Mouse (Mus musculus) liver, postnatal 0 days (tissue): ENCODE results near the gene 1700020N01Rik. TPM values are rescaled to one million over a fixed set of nuclear protein-coding genes. Genes with fewer than 3 reads are reported as not detected.

Source experiments
- ATAC-seq: fragments of 200-750 bp; cut with Nextera tagmentation; 2 replicates; pipeline ENCODE4 v1.8.0; 2017; ENCODE audit warnings: mild to moderate bottlenecking, moderate library complexity
- DNase-seq: peaks from one replicate; pipeline ENCODE4 v3.0.0-alpha.2; 2016
- H3K27ac ChIP-seq: fragments of 300-500 bp; sonication (generic); 2 replicates; pipeline ENCODE4 v1.5.1; 2014; ENCODE audit warnings: antibody characterized with exemption, moderate library complexity, mild to moderate bottlenecking, low read depth
- H3K27me3 ChIP-seq: fragments of 300-500 bp; sonication (generic); 2 replicates; pipeline ENCODE4 v1.6.1; 2014; ENCODE audit warnings: low read length, control low read depth, mixed read lengths; ENCODE audit not compliant: insufficient read depth
- H3K36me3 ChIP-seq: fragments of 300-500 bp; sonication (generic); replicated peaks from 2 replicates; pipeline ENCODE4 v1.6.1; 2014; ENCODE audit warnings: mild to moderate bottlenecking, control low read depth, low read length, moderate library complexity, mixed read lengths; ENCODE audit not compliant: insufficient read depth
- H3K4me1 ChIP-seq: fragments of 300-500 bp; sonication (generic); 2 replicates; pipeline ENCODE4 v1.6.1; 2014; ENCODE audit warnings: antibody characterized with exemption, mild to moderate bottlenecking, control low read depth; ENCODE audit not compliant: insufficient read depth
- H3K4me2 ChIP-seq: fragments of 300-500 bp; sonication (generic); 2 replicates; pipeline ENCODE4 v1.6.1; 2014; ENCODE audit warnings: low read depth, mild to moderate bottlenecking, low read length, moderate library complexity, mixed read lengths
- H3K4me3 ChIP-seq: fragments of 300-500 bp; sonication (generic); 2 replicates; pipeline ENCODE4 v1.5.1; 2014; ENCODE audit warnings: low read depth, low read length
- H3K9ac ChIP-seq: fragments of 300-500 bp; sonication (generic); replicated peaks from 2 replicates; pipeline ENCODE4 v1.6.1; 2014; ENCODE audit warnings: mild to moderate bottlenecking, moderate library complexity
- H3K9me3 ChIP-seq: fragments of 300-500 bp; sonication (generic); 2 replicates; pipeline ENCODE4 v1.6.1; 2016; ENCODE audit warnings: mild to moderate bottlenecking, control low read depth, low read length, mixed read lengths
- CTCF ChIP-seq: sonication (generic); IDR thresholded peaks from 2 replicates; pipeline ENCODE4 v1.5.1; 2016; ENCODE audit warnings: antibody characterized with exemption, low read depth
- EP300 ChIP-seq: IDR thresholded peaks from 2 replicates; pipeline ENCODE4 v1.6.1; 2016; ENCODE audit warnings: antibody characterized with exemption, low read depth, mild to moderate bottlenecking
- WGBS: fragments of 180-500 bp; shearing (Covaris S2); extraction: QIAGEN DNeasy Blood & Tissue Kit; methylation state at CpG from one replicate; pipeline ENCODE4 v1.1.7; 2014; ENCODE audit not compliant: insufficient replicate concordance; 5-methylcytosine and 5-hydroxymethylcytosine counted together
- polyA plus RNA-seq: library from polyadenylated mRNA; unstranded; fragments of >200 nt; fragmentation: Nextera tagmentation; extraction: Ambion mirVana; gene quantifications from 2 replicates; pipeline ENCODE4 v1.2.1, GENCODE M21; 2015

1700020N01Rik gene
- polyA plus RNA-seq, 1 experiment from 2014 or later = 0.09 TPM

DNA sequence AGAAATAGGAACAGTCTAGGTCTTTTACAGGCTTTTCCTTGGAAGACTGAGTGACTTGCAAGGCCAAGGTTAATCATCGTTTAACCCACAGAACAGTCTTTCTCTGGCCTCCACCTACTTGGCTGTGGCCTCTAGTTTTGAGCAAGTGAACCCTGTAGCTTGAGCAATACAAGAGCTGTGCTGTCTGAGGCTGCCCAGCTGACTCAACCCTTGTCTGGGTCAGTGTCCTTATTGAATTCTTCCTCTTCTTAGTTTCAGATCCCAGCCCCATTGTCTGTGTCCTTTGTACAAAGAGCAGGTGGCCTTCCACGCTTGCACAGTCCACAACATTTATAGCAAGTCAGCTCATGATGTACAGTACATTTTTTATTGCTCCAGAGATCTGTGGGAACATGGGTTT, 16.6 kb downstream of the 1700020N01Rik start:
- no peak overlapping the region for H3K27ac ChIP-seq
- no peak overlapping the region for H3K4me3 ChIP-seq
- DNase-seq = peak; percentile 34
- peak; percentile 57 for ATAC-seq
- H3K4me2 ChIP-seq = no peak overlapping the region
- TF ChIP-seq EP300 = no peak
- no peak for TF ChIP-seq CTCF
- no peak overlapping the region for H3K9ac ChIP-seq
- no peaks in the 10 kb centered on the region for H3K27me3 ChIP-seq
- H3K9me3 ChIP-seq = no peaks in the 10 kb centered on the region
- peaks cover 19% of the 10 kb centered on the region for H3K4me1 ChIP-seq
- no peaks in the 10 kb centered on the region for H3K36me3 ChIP-seq
- WGBS = 52% methylated on average over 2 of the region's 2 CpGs

DNA sequence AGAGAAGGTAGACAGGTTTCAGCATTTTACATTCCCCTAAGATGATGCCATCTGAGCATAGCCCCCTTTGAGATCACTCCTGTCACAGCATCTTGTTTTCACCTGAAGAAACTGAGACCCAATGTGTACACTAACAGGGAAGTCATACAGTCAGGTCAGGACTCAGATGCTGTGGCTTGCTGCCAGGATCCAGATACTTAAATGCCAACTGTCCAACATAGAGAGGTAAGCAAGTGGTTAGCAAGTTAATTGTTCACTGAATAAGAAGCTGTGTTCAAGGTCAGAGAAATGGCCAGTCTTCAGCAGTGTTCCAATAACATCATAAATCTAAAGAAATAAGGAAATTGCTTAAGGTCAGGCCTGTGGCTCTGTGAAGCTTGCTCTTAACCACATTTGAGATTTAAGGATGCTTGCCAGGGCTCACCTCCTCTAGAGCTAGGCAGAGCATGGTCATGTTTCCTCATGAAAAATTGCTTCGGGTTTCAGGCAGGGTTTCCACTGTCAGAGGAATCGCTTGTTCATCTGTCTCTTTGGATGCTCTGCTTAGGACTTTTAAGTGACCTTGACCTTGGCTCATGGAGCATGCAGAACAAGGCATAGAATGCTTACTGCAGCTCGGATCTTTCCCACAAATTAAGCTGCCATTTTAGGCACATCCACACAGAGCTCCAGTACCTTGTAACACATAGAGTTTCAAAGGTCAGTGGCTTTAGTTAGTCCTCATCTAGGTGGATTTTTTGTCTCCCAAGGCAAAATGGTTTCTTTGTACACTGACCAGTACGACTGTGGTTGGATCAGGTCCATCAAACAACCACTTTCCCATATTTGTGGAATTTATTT, 20.3 kb downstream of the 1700020N01Rik start:
- 61% methylated on average over 4 of the region's 4 CpGs for WGBS
- H3K27me3 ChIP-seq = no peaks in the 10 kb centered on the region
- H3K36me3 ChIP-seq = no peaks in the 10 kb centered on the region
- no peak for ATAC-seq
- DNase-seq = no peak
- H3K4me2 ChIP-seq = no peak overlapping the region
- TF ChIP-seq EP300 = no peak
- no peak for TF ChIP-seq CTCF
- no peak overlapping the region for H3K9ac ChIP-seq
- no peaks in the 10 kb centered on the region for H3K9me3 ChIP-seq
- H3K4me3 ChIP-seq = no peak overlapping the region
- H3K4me1 ChIP-seq = peaks cover 9% of the 10 kb centered on the region
- H3K27ac ChIP-seq = no peak overlapping the region

DNA sequence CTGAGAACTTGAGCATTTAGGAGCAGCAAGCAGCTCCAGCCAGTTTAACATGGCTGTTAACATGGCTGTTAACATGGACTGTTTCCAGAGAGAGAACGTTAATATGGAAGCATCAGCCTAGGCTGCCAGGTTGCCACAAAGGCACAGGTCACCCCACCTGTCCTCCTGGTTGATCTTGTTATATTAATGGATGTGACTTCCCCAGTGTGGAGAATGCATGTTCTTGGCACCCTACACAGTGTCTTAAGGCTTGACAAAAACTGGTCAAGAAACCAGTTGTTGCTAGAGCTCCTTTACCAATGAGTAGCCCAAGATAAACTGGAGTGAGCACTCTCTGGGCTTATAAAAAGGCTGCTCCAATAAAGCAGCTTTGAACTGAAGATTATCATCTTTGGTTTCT, 21.6 kb downstream of the 1700020N01Rik start:
- Histone ChIP-seq H3K9me3 (no peaks in the 10 kb centered on the region), H3K9ac (no peak overlapping the region), H3K27ac (no peak overlapping the region), H3K27me3 (no peaks in the 10 kb centered on the region), H3K4me1 (peaks cover 3% of the 10 kb centered on the region; the same call in 1 of the 2 replicates), H3K36me3 (no peaks in the 10 kb centered on the region), H3K4me3 (no peak overlapping the region), H3K4me2 (no peak overlapping the region)
- DNase-seq (no peak), ATAC-seq (no peak)
- TF ChIP-seq CTCF = no peak
- WGBS = 78% methylated on average over 1 of the region's 1 CpGs

DNA sequence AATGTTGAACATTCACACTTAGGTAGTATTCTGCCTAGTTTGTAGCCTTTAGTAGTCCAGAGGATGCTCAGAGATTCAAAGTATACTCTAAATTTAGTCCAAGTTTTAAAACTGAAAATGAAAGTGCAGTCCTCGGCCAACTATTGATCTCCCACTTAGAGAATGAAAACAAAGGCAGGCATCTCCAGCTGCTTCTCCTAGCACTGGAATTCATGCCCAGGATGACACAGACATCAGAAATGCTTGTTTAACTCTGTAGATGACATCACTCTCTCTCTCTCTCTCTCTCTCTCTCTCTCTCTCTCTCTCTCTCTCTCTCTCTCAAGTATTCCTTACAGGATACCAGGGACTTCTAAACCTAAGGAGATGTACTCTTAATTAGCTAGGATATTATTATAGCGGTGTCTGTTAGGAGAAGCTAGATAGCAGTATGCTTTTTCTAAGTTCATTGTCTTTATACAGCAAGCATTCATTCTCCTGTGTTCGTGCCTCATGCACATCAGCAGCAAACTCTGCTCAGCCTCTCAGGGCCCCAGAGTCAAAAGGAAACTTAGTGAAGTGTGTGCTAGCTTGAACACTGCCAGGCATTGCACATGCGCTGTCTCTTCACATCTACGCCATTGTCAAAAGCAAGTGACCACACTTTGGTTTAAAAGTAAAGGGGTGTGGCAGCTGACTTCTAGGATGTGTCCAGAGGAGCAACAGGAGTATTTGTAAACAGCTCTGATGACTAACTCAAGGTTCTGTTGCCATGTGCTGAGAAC, 26.0 kb downstream of the 1700020N01Rik start:
- Histone ChIP-seq H3K27ac (no peak overlapping the region), H3K9ac (no peak overlapping the region), H3K36me3 (no peaks in the 10 kb centered on the region), H3K4me1 (no peaks in the 10 kb centered on the region), H3K9me3 (no peaks in the 10 kb centered on the region), H3K27me3 (no peaks in the 10 kb centered on the region), H3K4me3 (no peak overlapping the region), H3K4me2 (peak overlapping the region; percentile 16; the same call in 1 of the 2 replicates)
- DNase-seq = no peak
- ATAC-seq = no peak
- no peak for TF ChIP-seq CTCF
- TF ChIP-seq EP300 = no peak
- WGBS = 68% methylated on average over 5 of the region's 5 CpGs

DNA sequence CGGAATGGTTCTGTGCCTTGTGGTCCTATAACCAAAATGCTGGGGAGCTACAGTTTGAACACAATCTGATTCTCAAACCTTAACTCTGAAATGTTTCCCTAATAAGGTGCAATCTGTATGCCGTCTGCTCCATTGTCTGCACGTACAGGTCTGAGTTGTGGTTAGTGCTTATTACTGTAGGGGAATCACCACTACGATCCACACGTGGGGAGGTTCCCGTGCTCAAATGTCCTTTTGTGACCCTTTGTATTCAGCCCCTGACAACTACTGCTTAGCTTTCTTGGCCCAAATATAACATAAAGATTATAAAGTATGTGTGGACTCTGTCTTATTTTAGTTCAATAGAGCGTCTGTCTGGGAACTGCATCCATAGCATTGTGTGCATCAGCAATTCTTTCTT, 29.1 kb downstream of the 1700020N01Rik start:
- Histone ChIP-seq H3K9me3 (no peaks in the 10 kb centered on the region), H3K27me3 (no peaks in the 10 kb centered on the region), H3K9ac (no peak overlapping the region), H3K36me3 (no peaks in the 10 kb centered on the region), H3K4me3 (no peak overlapping the region), H3K4me2 (no peak overlapping the region), H3K4me1 (no peaks in the 10 kb centered on the region), H3K27ac (no peak overlapping the region)
- TF ChIP-seq CTCF (no peak), EP300 (no peak)
- ATAC-seq (no peak), DNase-seq (no peak)
- WGBS = 78% methylated on average over 7 of the region's 7 CpGs

DNA sequence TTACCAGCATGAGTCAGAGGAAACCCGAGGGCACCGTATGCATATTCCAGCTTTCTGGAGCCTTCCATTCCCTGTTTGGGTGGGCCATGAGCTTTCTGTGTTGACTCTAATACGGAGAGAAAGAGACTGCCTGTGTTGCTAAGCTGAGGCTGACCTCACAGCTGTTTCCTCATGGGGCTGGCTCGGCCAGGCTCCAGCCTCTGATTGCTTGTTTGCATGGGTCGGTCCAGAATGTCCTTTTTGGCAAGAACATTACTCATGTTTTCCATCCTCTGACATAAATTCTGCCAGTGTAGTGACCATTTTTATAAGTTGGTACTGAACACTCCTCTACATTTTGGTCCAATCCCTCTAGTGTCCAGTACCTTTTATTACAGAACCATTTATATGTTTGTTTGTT, 35.6 kb downstream of the 1700020N01Rik start:
- no peak overlapping the region for H3K4me3 ChIP-seq
- H3K4me2 ChIP-seq = no peak overlapping the region
- H3K36me3 ChIP-seq = no peaks in the 10 kb centered on the region
- no peak overlapping the region for H3K9ac ChIP-seq
- H3K9me3 ChIP-seq = no peaks in the 10 kb centered on the region
- no peak overlapping the region for H3K27ac ChIP-seq
- TF ChIP-seq EP300 (no peak), CTCF (no peak)
- no peaks in the 10 kb centered on the region for H3K4me1 ChIP-seq
- WGBS = 62% methylated on average over 5 of the region's 5 CpGs
- DNase-seq (no peak), ATAC-seq (no peak)
- no peaks in the 10 kb centered on the region for H3K27me3 ChIP-seq
